Mouse (Mus musculus): ENCODE measurements at regions not wholly inside any gene's neighbourhood (a gene's known extent, or its start where the extent isn't known, plus 50 kb on each side); places are given as distances from the start of the nearest gene placed in this dataset.

GRCm38 (mm10) chr1:19528871-19529270, 320.2 kb downstream of the Tfap2b start:
- DNase-seq, result no peak

- DNase-seq, result no peak
Observed at GRCm38 (mm10) chr1:19531406-19531805, 322.7 kb downstream of the Tfap2b start.

- no peak for DNase-seq
Observed at GRCm38 (mm10) chr1:19534990-19535389, 326.3 kb downstream of the Tfap2b start.

- no peak for DNase-seq
Observed at GRCm38 (mm10) chr1:19543011-19543410, 334.3 kb downstream of the Tfap2b start.

GRCm38 (mm10) chr1:19565755-19566154, 357.0 kb downstream of the Tfap2b start:
- DNase-seq, result no peak

- no peak for DNase-seq
Observed at GRCm38 (mm10) chr1:19583071-19584034, 374.6 kb downstream of the Tfap2b start.

GRCm38 (mm10) chr1:19605506-19605905, 396.8 kb downstream of the Tfap2b start:
- DNase-seq, result no peak

GRCm38 (mm10) chr1:19615688-19616087, 407.0 kb downstream of the Tfap2b start:
- DNase-seq, result no peak

- no peak for DNase-seq
Observed at GRCm38 (mm10) chr1:19639136-19639535, 430.4 kb downstream of the Tfap2b start.

- no peak for DNase-seq
Observed at GRCm38 (mm10) chr1:19647713-19648589, 439.2 kb downstream of the Tfap2b start.

- DNase-seq, result no peak
Observed at GRCm38 (mm10) chr1:19662142-19662541, 453.4 kb downstream of the Tfap2b start.

- no peak for DNase-seq
Observed at GRCm38 (mm10) chr1:19662779-19663178, 454.1 kb downstream of the Tfap2b start.

GRCm38 (mm10) chr1:19673448-19674396, 465.0 kb downstream of the Tfap2b start:
- no peak for DNase-seq

GRCm38 (mm10) chr1:19674397-19674770, 465.7 kb downstream of the Tfap2b start:
- no peak for DNase-seq

- peak; percentile 45 for DNase-seq
Observed at GRCm38 (mm10) chr1:19681024-19681778, 472.5 kb downstream of the Tfap2b start.

All from embryo, embryonic 11 days (tissue).